Mouse (Mus musculus) embryonic stem cell, embryonic (primary cell): ENCODE results near the gene Rbm4.

ENCODE experiments used
- CTCF ChIA-PET, 4 experiments: fragments of 300-600 bp in 2 of 4; fragments of 350-600 bp in 2 of 4; sonication (Branson Sonifier 250); formaldehyde crosslinking; loops; one replicate each; lab custom pipeline; 2022; ENCODE audit warnings: inconsistent platforms in 2 of 4; lab: Charles Lee
- POLR2A ChIA-PET, 4 experiments: fragments of 300-600 bp in 2 of 4; fragments of 350-600 bp in 2 of 4; sonication (Branson Sonifier 250); formaldehyde crosslinking; loops; one replicate each; lab custom pipeline; 2022; ENCODE audit warnings: antibody characterized with exemption in 4 of 4, inconsistent platforms in 1 of 4; lab: Charles Lee

The Rbm4 gene

GRCm38 (mm10) chr19:4739762-4740161 is 53.9 kb downstream of the Rbm4 start:
- CTCF ChIA-PET = interaction anchor here in 3 of 4 experiments (0.5 to 1.4 kb wide), 3 partner anchors 34 to 398 kb away, joined by 3 to 4 read pairs (median 4); no protein-coding TSS in a partner anchor
- POLR2A ChIA-PET = interaction anchor here in 1 of 4 experiments (2.3 to 4.7 kb wide), 3 partner anchors 11 to 27 kb away, joined by 10 to 26 read pairs (median 23); partner anchors contain the start of gene Sptbn2

- POLR2A ChIA-PET = interaction anchor here in 2 of 4 experiments (0.6 to 4.7 kb wide), 7 partner anchors 12 to 306 kb away, joined by 3 to 26 read pairs (median 5); partner anchors contain the start of genes Rce1 (in 1 of the 2) and Sptbn2 (in 1 of the 2)
- CTCF ChIA-PET = interaction anchor here in 2 of 4 experiments (0.6 to 1.6 kb wide), 3 partner anchors 55 to 94 kb away, joined by 3 to 4 read pairs (median 4); no protein-coding TSS in a partner anchor
Observed at GRCm38 (mm10) chr19:4739053-4739452, 54.6 kb downstream of the Rbm4 start.

- ChIA-PET CTCF (interaction anchor here (0.6 to 1.7 kb wide), 7 partner anchors 93 to 281 kb away, joined by 3 to 11 read pairs (median 4); no protein-coding TSS in a partner anchor), POLR2A (interaction anchor here (0.6 to 4.7 kb wide), 11 partner anchors 13 to 642 kb away, joined by 3 to 26 read pairs (median 5); partner anchors contain the start of genes Gm960 (in 1 of the 4), Mrpl11 (in 1 of the 4), Rce1 (in 1 of the 4) and Sptbn2 (in 1 of the 4))
Observed at GRCm38 (mm10) chr19:4737866-4738265, 55.8 kb downstream of the Rbm4 start.
